Mouse (Mus musculus) heart, postnatal 0 days (tissue): ENCODE measurements around the gene Usp48.

Source experiments
- CTCF ChIP-seq: IDR thresholded peaks from 2 replicates; pipeline ENCODE4 v1.5.1; 2016; ENCODE audit warnings: antibody characterized with exemption, control low read depth, low read depth
- EP300 ChIP-seq: IDR thresholded peaks from 2 replicates; pipeline ENCODE4 v1.6.1; 2016; ENCODE audit warnings: antibody characterized with exemption, low read depth

- peak; percentile 83 for TF ChIP-seq CTCF
- no peak for TF ChIP-seq EP300
These were observed 89.5 kb downstream of the Usp48 start for GRCm38 (mm10) chr4:137682961-137683453.
